Mouse (Mus musculus) kidney, adult 2 months (tissue): ENCODE data around the gene Arid4b.

Source experiments
- CTCF ChIP-seq: fragments of 200-500 bp; conservative IDR thresholded peaks from 2 replicates; pipeline ENCODE4 v1.5.1; 2011; ENCODE audit warnings: low read depth, mild to moderate bottlenecking, control low read depth, low read length, moderate library complexity, mixed read lengths; ENCODE audit not compliant: insufficient read depth, insufficient read length
- POLR2A ChIP-seq: fragments of 200-500 bp; IDR thresholded peaks from one replicate; pipeline ENCODE4 v1.6.1; 2011; ENCODE audit warnings: low read depth, low read length, control low read depth

- TF ChIP-seq CTCF (no peak), POLR2A (no peak)
These were observed 13.2 kb upstream of the Arid4b start for GRCm38 (mm10) chr13:14049878-14050277.
